Mouse (Mus musculus) liver, postnatal 0 days (tissue): ENCODE data around the gene Plekhn1.

Experiments
- CTCF ChIP-seq: sonication (generic); IDR thresholded peaks from 2 replicates; pipeline ENCODE4 v1.5.1; 2016; ENCODE audit warnings: antibody characterized with exemption, low read depth
- EP300 ChIP-seq: IDR thresholded peaks from 2 replicates; pipeline ENCODE4 v1.6.1; 2016; ENCODE audit warnings: antibody characterized with exemption, low read depth, mild to moderate bottlenecking

GRCm38 (mm10) chr4:156235360-156235770 is 708 bp upstream of the Plekhn1 start:
- TF ChIP-seq CTCF, result peak; percentile 42
- no peak for TF ChIP-seq EP300
